ENCODE assay signal across 9 mouse cellular contexts in genomic region chr2:80038642-80039445, GRCm38 (mm10).
DNase-seq lines count a peak whose midpoint lies in the region; ATAC-seq and TF ChIP-seq lines count a peak whose summit lies in the region.
"Had no signal": no experiment of that assay in that cellular context is flagged by ENCODE, and none has a peak within 500 bp of the region (broad histone marks: within the 10 kb centered on the region; RNA-seq: fewer than 3 reads in every experiment).

No protein-coding gene starts in this region.

- 57% methylated on average over 10 of the region's 10 CpGs for WGBS in limb, embryonic 11.5 days
- WGBS in limb, embryonic 10.5 days = 70% methylated on average over 10 of the region's 10 CpGs
- WGBS in intestine, embryonic 14.5 days = 22% methylated on average over 10 of the region's 10 CpGs
- WGBS in lung, adult 2 months = 32% methylated on average over 10 of the region's 10 CpGs

- H3K4me2 ChIP-seq in limb, embryonic 11.5 days (ENCODE audit: low read depth, severe bottlenecking) = no peak overlapping the region
- H3K4me2 ChIP-seq in intestine, embryonic 14.5 days (ENCODE audit: low read length) = peak overlapping the region; percentile 59

- no peaks in the 10 kb centered on the region for H3K36me3 ChIP-seq in limb, embryonic 11.5 days (ENCODE audit: control insufficient read depth, insufficient read depth, low read length)
- H3K36me3 ChIP-seq in limb, embryonic 10.5 days = no peaks in the 10 kb centered on the region
- H3K36me3 ChIP-seq in intestine, embryonic 14.5 days (ENCODE audit: control insufficient read depth, insufficient read depth, low read length) = no peaks in the 10 kb centered on the region

- H3K4me3 ChIP-seq in limb, embryonic 11.5 days (ENCODE audit: low read depth, low read length) = no peak overlapping the region
- no peak overlapping the region for H3K4me3 ChIP-seq in limb, embryonic 10.5 days
- H3K4me3 ChIP-seq in intestine, embryonic 14.5 days (ENCODE audit: low read depth, low read length) = peak overlapping the region; percentile 51
- H3K4me3 ChIP-seq in lung, adult 2 months (replicated peaks; ENCODE audit: extremely low read depth, low read depth, low read length) = peak overlapping the region; percentile 17

- no peaks in the 10 kb centered on the region for H3K27me3 ChIP-seq in limb, embryonic 11.5 days (ENCODE audit: control insufficient read depth, insufficient read depth, low read length)
- H3K27me3 ChIP-seq in limb, embryonic 10.5 days (ENCODE audit: low read depth, poor library complexity, severe bottlenecking) = no peaks in the 10 kb centered on the region
- no peaks in the 10 kb centered on the region for H3K27me3 ChIP-seq in intestine, embryonic 14.5 days (replicated peaks; ENCODE audit: control insufficient read depth, insufficient read depth, low read length)

- H3K4me1 ChIP-seq in limb, embryonic 11.5 days (ENCODE audit: control insufficient read depth, insufficient read depth, low read length) = no peaks in the 10 kb centered on the region; the same call in 1 of the 2 replicates
- H3K4me1 ChIP-seq in limb, embryonic 10.5 days = peaks cover 4% of the 10 kb centered on the region; the same call in 1 of the 2 replicates
- no peaks in the 10 kb centered on the region; the same call in 1 of the 2 replicates for H3K4me1 ChIP-seq in intestine, embryonic 14.5 days (replicated peaks; ENCODE audit: control insufficient read depth, insufficient read depth, low read length)
- no peaks in the 10 kb centered on the region for H3K4me1 ChIP-seq in lung, adult 2 months (ENCODE audit: control insufficient read depth, insufficient read depth, low read length)

- ATAC-seq in limb, embryonic 11.5 days (ENCODE audit: insufficient number of reproducible peaks, low FRiP score, low TSS enrichment, low read depth) = peak; percentile 57; the same call in 1 of the 2 replicates
- peak; percentile 75; the same call in 1 of the 2 replicates for ATAC-seq in intestine, embryonic 14.5 days (replicated peaks; ENCODE audit: low FRiP score, low TSS enrichment, low read depth)
- ATAC-seq in CD4-positive, CD25-positive, alpha-beta regulatory T cell, adult 4 months = no peak

- no peak overlapping the region for H3K27ac ChIP-seq in limb, embryonic 11.5 days (replicated peaks; ENCODE audit: low read depth, low read length)
- H3K27ac ChIP-seq in limb, embryonic 10.5 days = no peak overlapping the region
- peak overlapping the region; percentile 91 for H3K27ac ChIP-seq in intestine, embryonic 14.5 days (ENCODE audit: low read depth)
- H3K27ac ChIP-seq: macrophage had no signal

- no peak overlapping the region for H3K9ac ChIP-seq in limb, embryonic 11.5 days (ENCODE audit: low read length)
- peak overlapping the region; percentile 55 for H3K9ac ChIP-seq in intestine, embryonic 14.5 days (ENCODE audit: low read length)

- DNase-seq in limb, embryonic 11.5 days (ENCODE audit: low spot score) = no peak
- DNase-seq in limb, embryonic 10.5 days (ENCODE audit: low spot score) = no peak
- DNase-seq in intestine, embryonic 14.5 days (ENCODE audit: low spot score) = peak; percentile 54
- no peak for DNase-seq in lung, adult 2 months
- DNase-seq in testis, postnatal 10 days (ENCODE audit: low spot score) = peak; percentile 47
- no peak for DNase-seq in left cerebral cortex, adult 18-20 months (ENCODE audit: low spot score in 2 of 2)
- DNase-seq in gastrocnemius, postnatal 10 days = no peak

- no peak for TF ChIP-seq CTCF in lung, adult 2 months (IDR thresholded peaks at IDR 0.05; ENCODE audit: insufficient read depth, low read length)

- TF ChIP-seq POLR2A in lung, adult 2 months (IDR thresholded peaks at IDR 0.05; ENCODE audit: borderline replicate concordance, extremely low read depth, low read depth, low read length) = no peak

- H3K9me3 ChIP-seq in limb, embryonic 11.5 days (ENCODE audit: control insufficient read depth, low read length) = no peaks in the 10 kb centered on the region
- no peaks in the 10 kb centered on the region for H3K9me3 ChIP-seq in limb, embryonic 10.5 days (replicated peaks)
- H3K9me3 ChIP-seq in intestine, embryonic 14.5 days (ENCODE audit: control insufficient read depth, low read length) = no peaks in the 10 kb centered on the region

Comparison
In these comparisons a context has a peak if more than half of its experiments do, and no peak if none do; other contexts are left out.
1. DNase-seq: peak in intestine, embryonic 14.5 days (single experiment) and testis, postnatal 10 days (single experiment); none in limb, embryonic 11.5 days (single experiment), limb, embryonic 10.5 days (single experiment), lung, adult 2 months (single experiment), left cerebral cortex, adult 18-20 months (0 of 2) and gastrocnemius, postnatal 10 days (single experiment).
2. H3K4me3 ChIP-seq: peak in intestine, embryonic 14.5 days (single experiment) and lung, adult 2 months (single experiment); none in limb, embryonic 11.5 days (single experiment) and limb, embryonic 10.5 days (single experiment).